In genomic region chr17:3224383-3225106, GRCm38 (mm10) we compare ENCODE assay signal across 7 mouse cellular contexts.
A peak's percentile ranks its signal among the peaks of the same experiment; 100 is the strongest.
DNase-seq lines count a peak whose midpoint lies in the region; ATAC-seq and TF ChIP-seq lines count a peak whose summit lies in the region.

No protein-coding gene starts in this region.

- peak; percentile 64 for ATAC-seq in intestine, postnatal 0 days
- peak; percentile 74 for ATAC-seq in midbrain, embryonic 12.5 days (ENCODE audit: low FRiP score, low read depth)

- peak; percentile 83 to 88 for DNase-seq in adrenal gland, adult 18-20 months (ENCODE audit: low spot score in 2 of 2)
- DNase-seq in embryo, embryonic 11 days: peak; percentile 80
- peak; percentile 74 to 83 for DNase-seq in gastrocnemius, postnatal 4 days (ENCODE audit: low spot score in 2 of 2)
- peak; percentile 85 for DNase-seq in left cerebral cortex, postnatal 4 days
- peak; percentile 71 for DNase-seq in skeletal muscle tissue, adult 2 months (ENCODE audit: low read depth, low spot score)

- peak; percentile 99 for TF ChIP-seq CTCF in intestine, postnatal 0 days (IDR thresholded peaks at IDR 0.05; ENCODE audit: low read depth)

- no peak overlapping the region for H3K4me2 ChIP-seq in intestine, postnatal 0 days (replicated peaks; ENCODE audit: low read depth)
- no peak overlapping the region for H3K4me2 ChIP-seq in midbrain, embryonic 12.5 days (replicated peaks)

- H3K4me1 ChIP-seq in intestine, postnatal 0 days (replicated peaks; ENCODE audit: control insufficient read depth, insufficient read depth, low read length): no peaks in the 10 kb centered on the region
- H3K4me1 ChIP-seq in midbrain, embryonic 12.5 days: no peaks in the 10 kb centered on the region

- no peak overlapping the region for H3K4me3 ChIP-seq in intestine, postnatal 0 days (ENCODE audit: low read depth, low read length)
- H3K4me3 ChIP-seq in midbrain, embryonic 12.5 days: no peak overlapping the region

- H3K9ac ChIP-seq in intestine, postnatal 0 days (ENCODE audit: low read depth, low read length): no peak overlapping the region
- H3K9ac ChIP-seq in midbrain, embryonic 12.5 days (replicated peaks): no peak overlapping the region

- no peaks in the 10 kb centered on the region for H3K36me3 ChIP-seq in intestine, postnatal 0 days (ENCODE audit: control insufficient read depth, insufficient read depth)
- H3K36me3 ChIP-seq in midbrain, embryonic 12.5 days: no peaks in the 10 kb centered on the region

- no peaks in the 10 kb centered on the region for H3K27me3 ChIP-seq in intestine, postnatal 0 days (replicated peaks; ENCODE audit: control insufficient read depth, insufficient read depth, low read length)
- no peaks in the 10 kb centered on the region for H3K27me3 ChIP-seq in midbrain, embryonic 12.5 days

- H3K9me3 ChIP-seq in intestine, postnatal 0 days (ENCODE audit: control insufficient read depth): no peaks in the 10 kb centered on the region
- H3K9me3 ChIP-seq in midbrain, embryonic 12.5 days: no peaks in the 10 kb centered on the region

- intact Hi-C loops in left cerebral cortex, postnatal 4 days (cut with DNase I): no loop called here

- H3K27ac ChIP-seq in intestine, postnatal 0 days (ENCODE audit: low read depth, low read length): no peak overlapping the region
- H3K27ac ChIP-seq in midbrain, embryonic 12.5 days (replicated peaks): no peak overlapping the region

- WGBS in intestine, postnatal 0 days: 47% methylated on average over 4 of the region's 4 CpGs
- 70% methylated on average over 4 of the region's 4 CpGs for WGBS in midbrain, embryonic 12.5 days
